Mouse (Mus musculus) forelimb bud, embryonic 11.5 days (tissue): ENCODE data around the gene Cbfa2t3.
"Not testable (repeated sequence)": the region's sequence is repeated elsewhere in the genome, so short reads cannot be mapped to it uniquely, and the experiment has no call there.

ENCODE experiments used
- DNase-seq: peaks from one replicate; pipeline ENCODE4 v3.0.0-alpha.2; 2012; ENCODE audit warnings: low read depth, low spot score

Cbfa2t3 gene

GRCm38 (mm10) chr8:122639521-122640248 is 59.2 kb downstream of the Cbfa2t3 start:
- DNase-seq: peak; percentile 52

- no peak for DNase-seq
These were observed 60.3 kb downstream of the Cbfa2t3 start for GRCm38 (mm10) chr8:122638601-122639000.

- no peak for DNase-seq
These were observed 61.7 kb downstream of the Cbfa2t3 start for GRCm38 (mm10) chr8:122637230-122637629.

GRCm38 (mm10) chr8:122636803-122637175 is 62.1 kb downstream of the Cbfa2t3 start:
- DNase-seq: no peak

GRCm38 (mm10) chr8:122635878-122636802 is 62.8 kb downstream of the Cbfa2t3 start:
- no peak for DNase-seq

GRCm38 (mm10) chr8:122633205-122633604 is 65.7 kb downstream of the Cbfa2t3 start:
- DNase-seq: no peak

GRCm38 (mm10) chr8:122632134-122632533 is 66.8 kb downstream of the Cbfa2t3 start:
- not testable (repeated sequence) for DNase-seq

GRCm38 (mm10) chr8:122630696-122631095 is 68.2 kb downstream of the Cbfa2t3 start:
- DNase-seq: no peak

GRCm38 (mm10) chr8:122629388-122629787 is 69.5 kb downstream of the Cbfa2t3 start:
- DNase-seq: no peak

GRCm38 (mm10) chr8:122626896-122627295 is 72.0 kb downstream of the Cbfa2t3 start:
- DNase-seq: no peak

GRCm38 (mm10) chr8:122625811-122626210 is 73.1 kb downstream of the Cbfa2t3 start:
- DNase-seq: no peak

GRCm38 (mm10) chr8:122624653-122625052 is 74.3 kb downstream of the Cbfa2t3 start:
- no peak for DNase-seq

- DNase-seq: no peak
These were observed 74.9 kb downstream of the Cbfa2t3 start for GRCm38 (mm10) chr8:122623844-122624642.

- no peak for DNase-seq
These were observed 76.2 kb downstream of the Cbfa2t3 start, which contains the start of gene Pabpn1l for GRCm38 (mm10) chr8:122622727-122623126. Pabpn1l (minus strand) TSS chr8:122622739.

GRCm38 (mm10) chr8:122620446-122620845 is 78.5 kb downstream of the Cbfa2t3 start:
- no peak for DNase-seq

GRCm38 (mm10) chr8:122618660-122619378 is 80.1 kb downstream of the Cbfa2t3 start:
- no peak for DNase-seq

GRCm38 (mm10) chr8:122617947-122618546 is 80.9 kb downstream of the Cbfa2t3 start:
- peak; percentile 84 for DNase-seq

GRCm38 (mm10) chr8:122616181-122616905 is 82.6 kb downstream of the Cbfa2t3 start:
- no peak for DNase-seq

GRCm38 (mm10) chr8:122611295-122612133 is 87.4 kb downstream of the Cbfa2t3 start, which contains the start of the genes Galns and Trappc2l:
Galns (minus strand) TSS chr8:122611463.
Trappc2l (plus strand) TSS chr8:122611640.
- peak; percentile 98 for DNase-seq
